18 mouse cellular contexts compared by ENCODE assay signal in the genomic region with DNA sequence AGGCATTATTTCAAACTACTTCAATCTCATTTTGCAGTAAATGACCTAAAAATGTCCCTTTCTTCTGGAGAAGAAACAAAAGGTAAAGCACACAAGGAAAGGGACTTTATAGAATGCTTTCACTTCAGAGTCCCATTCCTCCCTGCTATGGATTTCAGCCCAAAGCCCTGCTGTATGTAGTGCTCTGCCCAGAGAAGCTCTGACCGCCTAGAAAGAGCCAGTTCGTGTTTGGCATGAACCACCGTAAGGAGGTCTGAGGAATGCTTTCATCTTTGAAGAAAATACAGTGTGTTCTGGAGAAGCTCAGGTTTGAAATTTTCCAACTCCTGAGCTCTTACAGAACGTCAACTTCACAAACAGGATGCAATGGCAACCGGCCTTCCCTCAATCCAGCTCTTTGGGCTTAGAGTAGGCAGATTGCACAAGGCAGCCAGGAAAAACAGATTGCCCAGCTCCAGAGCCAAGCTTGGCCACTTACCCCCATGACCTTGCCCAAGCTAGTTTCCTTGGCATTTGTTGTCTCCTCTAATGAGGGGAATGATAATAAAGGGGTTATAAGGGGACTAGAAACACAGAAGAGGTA. TPM values are rescaled to one million over a fixed set of nuclear protein-coding genes. Genes with fewer than 3 reads are reported as not detected.
DNase-seq lines count a peak whose midpoint lies in the region; ATAC-seq lines count a peak whose summit lies in the region.
"Had no signal": no experiment of that assay in that cellular context is flagged by ENCODE, and none has a peak within 500 bp of the region (broad histone marks: within the 10 kb centered on the region; RNA-seq: fewer than 3 reads in every experiment).

No protein-coding gene starts in this region.

- DNase-seq in adrenal gland, postnatal 14 days: peak; percentile 52
- DNase-seq in adrenal gland, postnatal 4 days (ENCODE audit: low spot score in 2 of 2): no peak
- peak; percentile 31 to 54 for DNase-seq in lung, adult 18-20 months
- no peak for DNase-seq in lung, postnatal 10 days
- no peak for DNase-seq in kidney, postnatal 4 days
- DNase-seq: layer of hippocampus, adult 9-11 months; right cerebral cortex, postnatal 14 days; thymus, adult 18-20 months had no signal

- 0 out of 2 replicates have a peak overlapping the region, but pooled peaks have one; percentile 22 for H3K27ac ChIP-seq in heart, embryonic 11.5 days (ENCODE audit: low read depth, low read length)
- H3K27ac ChIP-seq in heart, embryonic 12.5 days (ENCODE audit: poor library complexity, severe bottlenecking): no peak overlapping the region
- H3K27ac ChIP-seq in intestine, embryonic 16.5 days (ENCODE audit: low read length): no peak overlapping the region
- H3K27ac ChIP-seq: embryonic facial prominence, embryonic 15.5 days; hindbrain, embryonic 12.5 days; kidney, postnatal 0 days; macrophage; midbrain, embryonic 13.5 days had no signal

- no peaks in the 10 kb centered on the region for H3K36me3 ChIP-seq in heart, embryonic 11.5 days (ENCODE audit: control insufficient read depth, insufficient read depth, low read length)
- H3K36me3 ChIP-seq in heart, embryonic 12.5 days: no peaks in the 10 kb centered on the region
- no peaks in the 10 kb centered on the region for H3K36me3 ChIP-seq in intestine, embryonic 16.5 days (ENCODE audit: control insufficient read depth, insufficient read depth, low read length)
- H3K36me3 ChIP-seq: embryonic facial prominence, embryonic 15.5 days; hindbrain, embryonic 12.5 days; midbrain, embryonic 13.5 days had no signal

- ATAC-seq in heart, embryonic 11.5 days (replicated peaks; ENCODE audit: insufficient number of reproducible peaks, low FRiP score, low TSS enrichment): no peak
- no peak; the same call in 1 of the 2 replicates for ATAC-seq in heart, embryonic 12.5 days (ENCODE audit: insufficient number of reproducible peaks, low FRiP score)
- peak; percentile 42; the same call in 1 of the 2 replicates for ATAC-seq in intestine, embryonic 16.5 days
- ATAC-seq: midbrain, embryonic 13.5 days; Patski had no signal

- no peak overlapping the region for H3K9ac ChIP-seq in heart, embryonic 11.5 days (ENCODE audit: low read depth, low read length)
- H3K9ac ChIP-seq in heart, embryonic 12.5 days: no peak overlapping the region
- H3K9ac ChIP-seq in intestine, embryonic 16.5 days (ENCODE audit: low read depth, low read length): no peak overlapping the region
- H3K9ac ChIP-seq: embryonic facial prominence, embryonic 15.5 days; hindbrain, embryonic 12.5 days; midbrain, embryonic 13.5 days had no signal

- no peak overlapping the region for H3K4me2 ChIP-seq in heart, embryonic 11.5 days
- H3K4me2 ChIP-seq in heart, embryonic 12.5 days: no peak overlapping the region
- no peak overlapping the region for H3K4me2 ChIP-seq in intestine, embryonic 16.5 days (ENCODE audit: low read depth, low read length)
- H3K4me2 ChIP-seq: embryonic facial prominence, embryonic 15.5 days; hindbrain, embryonic 12.5 days; liver, embryonic 11.5 days; midbrain, embryonic 13.5 days had no signal

- H3K9me3 ChIP-seq in heart, embryonic 11.5 days (replicated peaks; ENCODE audit: control insufficient read depth, low read length): no peaks in the 10 kb centered on the region
- 0 out of 2 replicates have a peak, but pooled peaks cover 3% of the 10 kb centered on the region for H3K9me3 ChIP-seq in heart, embryonic 12.5 days (replicated peaks)
- H3K9me3 ChIP-seq in intestine, embryonic 16.5 days (ENCODE audit: control insufficient read depth, low read length): no peaks in the 10 kb centered on the region
- H3K9me3 ChIP-seq: embryonic facial prominence, embryonic 15.5 days; hindbrain, embryonic 12.5 days; midbrain, embryonic 13.5 days had no signal

- 46% methylated on average over 5 of the region's 5 CpGs for WGBS in heart, embryonic 11.5 days (ENCODE audit: insufficient replicate concordance)
- 48% methylated on average over 5 of the region's 5 CpGs for WGBS in heart, embryonic 12.5 days
- 61% methylated on average over 5 of the region's 5 CpGs for WGBS in intestine, embryonic 16.5 days

- peaks cover 5% of the 10 kb centered on the region; the same call in 1 of the 2 replicates for H3K4me1 ChIP-seq in heart, embryonic 11.5 days (ENCODE audit: control insufficient read depth, insufficient read depth, low read length)
- peaks cover 24% of the 10 kb centered on the region for H3K4me1 ChIP-seq in heart, embryonic 12.5 days (replicated peaks)
- H3K4me1 ChIP-seq in intestine, embryonic 16.5 days (ENCODE audit: control insufficient read depth, insufficient read depth, low read length): peaks cover 7% of the 10 kb centered on the region
- H3K4me1 ChIP-seq: embryonic facial prominence, embryonic 15.5 days had no signal

- H3K4me3 ChIP-seq in heart, embryonic 11.5 days (ENCODE audit: low read depth, low read length): no peak overlapping the region
- H3K4me3 ChIP-seq in heart, embryonic 12.5 days: no peak overlapping the region
- no peak overlapping the region for H3K4me3 ChIP-seq in intestine, embryonic 16.5 days (ENCODE audit: low read length)
- H3K4me3 ChIP-seq: embryonic facial prominence, embryonic 15.5 days; hindbrain, embryonic 12.5 days; midbrain, embryonic 13.5 days had no signal

- H3K27me3 ChIP-seq in heart, embryonic 11.5 days (ENCODE audit: control insufficient read depth, insufficient read depth, low read length): no peaks in the 10 kb centered on the region
- no peaks in the 10 kb centered on the region for H3K27me3 ChIP-seq in heart, embryonic 12.5 days (replicated peaks)
- H3K27me3 ChIP-seq in intestine, embryonic 16.5 days (replicated peaks; ENCODE audit: control insufficient read depth, insufficient read depth, low read length): no peaks in the 10 kb centered on the region
- H3K27me3 ChIP-seq: embryonic facial prominence, embryonic 15.5 days; hindbrain, embryonic 12.5 days; midbrain, embryonic 13.5 days; Patski had no signal

RNA-seq across cellular contexts. Expression of gene Pam, which starts 24.6 kb away (rescaled TPM):
- 237 and 245 TPM in 2 replicates for total RNA-seq in adrenal gland, postnatal 14 days (2021)
- total RNA-seq in adrenal gland, postnatal 4 days (2021): 100 to 1,000 TPM; 299 to 310 TPM
- polyA plus RNA-seq in heart, embryonic 11.5 days (2014; fragmentation: Nextera tagmentation; extraction: Ambion mirVana): 258 and 317 TPM in 2 replicates
- 376 and 393 TPM in 2 replicates for polyA plus RNA-seq in heart, embryonic 12.5 days (2016; fragmentation: Nextera tagmentation; extraction: Ambion mirVana)
- polyA plus RNA-seq in intestine, embryonic 16.5 days (2015; fragmentation: Nextera tagmentation; extraction: Ambion mirVana): 30.7 and 38.5 TPM in 2 replicates

Comparison
In these comparisons a context has a peak if more than half of its experiments do, and no peak if none do; other contexts are left out.
1. DNase-seq: peak in adrenal gland, postnatal 14 days (single experiment) and lung, adult 18-20 months (2 of 2); none in adrenal gland, postnatal 4 days (0 of 2), lung, postnatal 10 days (single experiment) and kidney, postnatal 4 days (0 of 2).